Mouse (Mus musculus): Measurements from ENCODE around the gene Pex16. TPM values are rescaled to one million over a fixed set of nuclear protein-coding genes. Genes with fewer than 3 reads are reported as not detected.
"Not testable (repeated sequence)": the region's sequence is repeated elsewhere in the genome, so short reads cannot be mapped to it uniquely, and the experiment has no call there.

Pex16 gene
- polyA plus RNA-seq, 1 experiment from 2014 or later = 42.0 TPM

DNA sequence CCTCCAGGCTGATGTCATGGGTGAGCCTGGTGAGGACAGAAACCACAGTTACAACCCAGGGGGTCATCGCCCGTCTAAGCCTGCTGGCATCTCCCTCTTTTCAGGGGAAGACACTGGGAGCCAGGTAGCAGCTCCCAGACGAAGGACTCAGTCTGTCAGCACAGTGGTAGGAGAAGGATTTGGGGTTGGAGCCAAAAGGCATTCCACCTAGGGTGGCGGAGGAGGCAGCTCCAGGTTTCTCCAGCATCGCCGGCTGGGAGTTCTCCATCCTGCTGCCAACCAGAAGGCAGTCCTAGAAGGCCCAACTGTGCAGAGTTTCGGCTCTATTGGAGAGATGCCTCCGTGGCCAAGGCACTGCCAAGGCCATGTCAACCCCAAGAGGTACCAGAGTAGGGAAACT is 16.6 kb downstream of the Pex16 start:
- H3K27me3 ChIP-seq (replicated peaks; ENCODE audit: control insufficient read depth, insufficient read depth, low read length) = no peaks in the 10 kb centered on the region
- no peak for ATAC-seq
- H3K4me3 ChIP-seq (replicated peaks; ENCODE audit: low read length) = no peak overlapping the region
- 71% methylated on average over 8 of the region's 8 CpGs for WGBS
- H3K36me3 ChIP-seq (ENCODE audit: control insufficient read depth, insufficient read depth) = peaks cover 7% of the 10 kb centered on the region
- H3K9ac ChIP-seq (replicated peaks; ENCODE audit: low read depth, low read length) = no peak overlapping the region
- peaks cover 48% of the 10 kb centered on the region for H3K4me1 ChIP-seq (replicated peaks; ENCODE audit: control insufficient read depth, insufficient read depth, low read length)
- no peaks in the 10 kb centered on the region for H3K9me3 ChIP-seq (ENCODE audit: control insufficient read depth, low read length)
- H3K4me2 ChIP-seq (ENCODE audit: low read length) = peak overlapping the region; percentile 55; the same call in 1 of the 2 replicates
- 0 out of 2 replicates have a peak overlapping the region, but pooled peaks have one; percentile 20 for H3K27ac ChIP-seq (ENCODE audit: low read length)

DNA sequence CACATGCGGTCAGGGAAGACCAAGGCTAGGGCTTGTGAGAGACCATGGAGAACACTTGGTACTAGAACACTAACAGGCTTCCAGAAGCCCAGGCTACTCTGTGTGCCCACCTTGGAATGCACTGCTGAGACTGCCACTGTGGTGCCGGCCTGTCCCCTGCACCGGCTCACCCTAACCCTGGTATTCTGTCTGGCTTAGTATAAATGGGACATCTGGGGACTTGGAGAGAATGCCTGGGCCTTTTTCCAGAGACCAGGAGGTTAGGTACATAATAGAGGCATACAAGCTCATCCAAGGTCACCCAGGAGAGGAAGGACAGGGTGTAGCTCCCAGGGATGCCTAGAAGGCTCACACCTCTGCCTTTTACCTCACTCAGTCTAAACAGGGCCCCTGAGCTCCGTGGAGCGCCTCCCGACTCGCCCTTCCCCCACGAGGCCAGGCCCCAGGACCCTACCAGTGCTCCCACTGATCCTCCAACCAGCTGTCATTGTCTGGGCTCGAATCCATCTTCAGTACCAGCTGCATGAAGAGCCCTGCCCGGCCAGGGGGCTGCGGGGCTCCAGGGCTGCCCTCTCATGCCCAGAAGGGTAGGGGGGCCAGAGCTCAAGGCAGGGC is 17.3 kb downstream of the Pex16 start:
- H3K4me1 ChIP-seq (replicated peaks; ENCODE audit: control insufficient read depth, insufficient read depth, low read length) = peaks cover 48% of the 10 kb centered on the region
- H3K4me3 ChIP-seq (replicated peaks; ENCODE audit: low read length) = peak overlapping the region; percentile 33
- H3K9me3 ChIP-seq (ENCODE audit: control insufficient read depth, low read length) = no peaks in the 10 kb centered on the region
- H3K27ac ChIP-seq (ENCODE audit: low read length) = peak overlapping the region; percentile 58
- H3K4me2 ChIP-seq (ENCODE audit: low read length) = peak overlapping the region; percentile 55
- peaks cover 2% of the 10 kb centered on the region for H3K36me3 ChIP-seq (ENCODE audit: control insufficient read depth, insufficient read depth)
- H3K27me3 ChIP-seq (replicated peaks; ENCODE audit: control insufficient read depth, insufficient read depth, low read length) = no peaks in the 10 kb centered on the region
- ATAC-seq = no peak
- 15% methylated on average over 11 of the region's 11 CpGs for WGBS
- H3K9ac ChIP-seq (replicated peaks; ENCODE audit: low read depth, low read length) = peak overlapping the region; percentile 54

DNA sequence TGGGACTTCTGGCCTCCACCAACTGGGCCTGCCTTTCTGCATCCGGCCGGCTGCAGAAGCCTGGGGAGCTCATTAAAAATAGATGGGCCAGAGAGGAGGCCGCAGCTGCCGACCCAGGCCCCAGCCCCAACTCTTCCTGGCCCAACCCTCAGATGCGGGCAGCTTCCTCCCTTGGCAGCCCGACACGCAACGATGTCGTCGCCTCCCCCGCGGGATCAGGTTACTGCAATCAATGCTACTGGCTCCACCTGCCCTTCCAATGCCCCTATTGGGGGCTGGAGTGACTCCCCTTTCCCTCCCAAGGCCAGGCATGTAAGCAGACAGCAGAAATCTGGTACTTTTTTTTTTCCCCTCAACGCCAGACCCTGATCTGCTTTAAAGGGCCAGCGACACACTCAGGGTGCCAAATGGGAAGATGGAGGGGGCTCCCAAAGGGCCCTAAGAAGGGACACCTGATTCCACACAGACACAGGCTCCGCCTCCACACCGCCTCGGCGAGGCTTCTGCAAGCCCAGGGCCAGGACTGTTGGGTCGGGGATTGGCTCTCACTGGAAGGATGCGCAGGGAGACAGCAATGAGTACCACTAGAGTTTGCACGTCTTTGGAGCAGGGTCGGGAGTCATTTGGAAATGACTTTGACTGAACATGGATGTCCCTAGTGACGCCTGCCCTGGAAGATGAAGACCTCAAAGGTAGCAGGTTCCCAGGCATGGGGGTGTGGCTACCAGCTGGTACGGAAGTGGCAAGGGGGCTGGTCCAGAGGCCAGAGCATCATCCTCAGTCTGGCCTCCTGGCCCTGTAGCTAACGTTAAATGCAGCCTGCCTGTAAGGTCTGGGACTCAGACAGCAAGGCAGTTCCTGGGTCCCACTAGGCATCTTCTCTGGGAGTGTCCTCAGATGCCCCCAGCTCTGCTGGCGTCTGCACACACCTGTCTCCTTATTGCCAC is 18.1 kb downstream of the Pex16 start:
- Histone ChIP-seq H3K36me3 (ENCODE audit: control insufficient read depth, insufficient read depth) (no peaks in the 10 kb centered on the region), H3K27me3 (replicated peaks; ENCODE audit: control insufficient read depth, insufficient read depth, low read length) (no peaks in the 10 kb centered on the region), H3K9ac (replicated peaks; ENCODE audit: low read depth, low read length) (peak overlapping the region; percentile 54), H3K27ac (ENCODE audit: low read length) (peak overlapping the region; percentile 58), H3K4me1 (replicated peaks; ENCODE audit: control insufficient read depth, insufficient read depth, low read length) (peaks cover 48% of the 10 kb centered on the region), H3K4me3 (replicated peaks; ENCODE audit: low read length) (peak overlapping the region; percentile 33), H3K4me2 (ENCODE audit: low read length) (peak overlapping the region; percentile 55), H3K9me3 (ENCODE audit: control insufficient read depth, low read length) (no peaks in the 10 kb centered on the region)
- 8% methylated on average over 25 of the region's 26 CpGs for WGBS
- no peak for ATAC-seq

DNA sequence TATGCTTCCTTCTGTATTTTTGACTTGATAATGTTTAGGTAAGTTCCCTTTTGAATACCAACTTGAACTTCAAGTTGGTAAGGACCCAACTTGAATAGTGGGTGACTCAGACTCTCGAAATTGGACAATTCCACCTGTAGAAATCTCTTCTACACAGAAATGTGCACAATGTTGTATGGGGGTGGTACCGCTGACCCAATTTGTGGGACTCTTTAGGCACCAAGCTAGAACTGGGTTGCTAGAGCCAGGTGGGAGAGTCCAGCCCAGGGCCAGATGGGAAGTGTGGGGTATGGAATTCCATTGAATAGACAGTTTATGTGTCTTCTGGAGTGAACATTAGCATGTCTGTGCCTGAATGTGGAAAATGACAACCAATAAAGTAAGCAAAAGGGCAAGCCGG is 21.1 kb downstream of the Pex16 start:
- Histone ChIP-seq H3K27me3 (replicated peaks; ENCODE audit: control insufficient read depth, insufficient read depth, low read length) (no peaks in the 10 kb centered on the region), H3K27ac (ENCODE audit: low read length) (no peak overlapping the region), H3K4me1 (replicated peaks; ENCODE audit: control insufficient read depth, insufficient read depth, low read length) (peaks cover 48% of the 10 kb centered on the region), H3K36me3 (ENCODE audit: control insufficient read depth, insufficient read depth) (no peaks in the 10 kb centered on the region), H3K9me3 (ENCODE audit: control insufficient read depth, low read length) (no peaks in the 10 kb centered on the region), H3K9ac (replicated peaks; ENCODE audit: low read depth, low read length) (no peak overlapping the region), H3K4me2 (ENCODE audit: low read length) (no peak overlapping the region), H3K4me3 (replicated peaks; ENCODE audit: low read length) (no peak overlapping the region)
- WGBS = 93% methylated on average over 3 of the region's 3 CpGs
- ATAC-seq = no peak

DNA sequence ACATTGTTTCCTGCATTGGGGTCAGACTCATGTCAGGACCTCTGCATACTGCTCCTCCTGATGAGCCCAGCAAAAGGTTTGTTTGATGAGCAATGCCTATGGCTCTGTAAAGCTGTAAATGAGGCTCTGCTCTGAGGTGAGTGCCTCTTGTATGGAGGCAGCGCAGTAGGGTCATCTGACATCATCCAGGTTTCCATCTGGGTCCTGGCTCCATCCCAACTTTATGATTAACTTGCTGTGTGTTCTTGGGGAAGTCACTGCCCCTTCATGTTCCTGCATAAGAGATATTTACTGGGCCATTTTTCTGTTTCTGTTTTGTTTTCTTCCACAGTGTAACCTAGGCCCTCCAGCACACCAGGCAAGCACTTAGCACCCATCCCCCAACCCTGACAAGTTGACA is 23.0 kb downstream of the Pex16 start:
- no peaks in the 10 kb centered on the region for H3K27me3 ChIP-seq (replicated peaks; ENCODE audit: control insufficient read depth, insufficient read depth, low read length)
- WGBS = 80% methylated on average over 1 of the region's 1 CpGs
- no peak overlapping the region for H3K9ac ChIP-seq (replicated peaks; ENCODE audit: low read depth, low read length)
- no peak overlapping the region for H3K27ac ChIP-seq (ENCODE audit: low read length)
- no peaks in the 10 kb centered on the region for H3K36me3 ChIP-seq (ENCODE audit: control insufficient read depth, insufficient read depth)
- no peak overlapping the region for H3K4me3 ChIP-seq (replicated peaks; ENCODE audit: low read length)
- no peaks in the 10 kb centered on the region for H3K9me3 ChIP-seq (ENCODE audit: control insufficient read depth, low read length)
- H3K4me1 ChIP-seq (replicated peaks; ENCODE audit: control insufficient read depth, insufficient read depth, low read length) = peaks cover 40% of the 10 kb centered on the region
- H3K4me2 ChIP-seq (ENCODE audit: low read length) = no peak overlapping the region
- no peak for ATAC-seq

DNA sequence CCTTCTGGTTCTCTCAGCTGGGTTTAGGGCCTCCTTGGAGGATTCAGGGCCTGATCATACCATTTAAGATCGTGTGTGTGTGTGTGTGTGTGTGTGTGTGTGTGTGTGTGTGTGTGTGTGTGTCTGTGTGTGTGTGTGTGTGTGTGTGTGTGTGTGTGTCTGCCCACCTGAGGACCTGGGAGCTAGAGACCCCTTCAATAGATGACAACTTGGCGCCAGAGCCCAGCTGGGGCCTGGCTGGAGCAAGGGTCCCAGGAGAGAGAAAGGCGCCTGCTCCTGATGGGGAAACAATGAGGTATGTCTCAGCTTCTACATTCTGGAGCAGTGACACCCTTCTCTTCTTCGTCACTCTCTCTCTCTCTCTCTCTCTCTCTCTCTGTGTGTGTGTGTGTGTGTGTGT is 25.4 kb downstream of the Pex16 start:
- H3K4me2 ChIP-seq (ENCODE audit: low read length) = peak overlapping the region; percentile 87
- H3K4me1 ChIP-seq (replicated peaks; ENCODE audit: control insufficient read depth, insufficient read depth, low read length) = peaks cover 32% of the 10 kb centered on the region
- not testable (repeated sequence) for ATAC-seq; H3K9me3 ChIP-seq (ENCODE audit: control insufficient read depth, low read length); H3K36me3 ChIP-seq (ENCODE audit: control insufficient read depth, insufficient read depth); H3K27me3 ChIP-seq (replicated peaks; ENCODE audit: control insufficient read depth, insufficient read depth, low read length); H3K27ac ChIP-seq (ENCODE audit: low read length)
- WGBS = 40% methylated on average over 3 of the region's 4 CpGs
- H3K4me3 ChIP-seq (replicated peaks; ENCODE audit: low read length) = peak overlapping the region; percentile 85
- peak overlapping the region; percentile 96; the same call in 1 of the 2 replicates for H3K9ac ChIP-seq (replicated peaks; ENCODE audit: low read depth, low read length)

DNA sequence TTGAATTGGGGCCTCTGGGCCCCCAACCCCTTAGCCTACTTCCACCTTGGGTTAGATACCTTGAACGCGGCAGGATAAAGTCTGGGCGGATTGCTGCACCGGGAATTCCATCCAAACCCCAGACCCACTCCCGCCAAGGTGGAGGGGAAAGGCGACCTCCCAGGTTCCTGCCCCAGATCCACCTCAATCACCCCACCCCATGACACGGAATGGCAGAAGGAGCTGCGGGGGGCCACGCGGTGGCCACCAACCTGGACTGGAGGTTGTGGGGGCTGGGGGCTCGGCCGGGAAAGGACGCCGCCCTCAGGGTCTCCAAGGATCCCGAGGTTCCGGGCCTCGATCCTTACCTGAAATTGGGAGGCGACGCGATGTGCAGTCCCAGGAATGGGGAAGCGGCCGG is 26.2 kb downstream of the Pex16 start:
- H3K27ac ChIP-seq (ENCODE audit: low read length) = 0 out of 2 replicates have a peak overlapping the region, but pooled peaks have one; percentile 15
- H3K4me1 ChIP-seq (replicated peaks; ENCODE audit: control insufficient read depth, insufficient read depth, low read length) = peaks cover 32% of the 10 kb centered on the region
- peaks cover 8% of the 10 kb centered on the region for H3K36me3 ChIP-seq (ENCODE audit: control insufficient read depth, insufficient read depth)
- H3K4me2 ChIP-seq (ENCODE audit: low read length) = peak overlapping the region; percentile 87
- H3K9me3 ChIP-seq (ENCODE audit: control insufficient read depth, low read length) = no peaks in the 10 kb centered on the region
- peak overlapping the region; percentile 85 for H3K4me3 ChIP-seq (replicated peaks; ENCODE audit: low read length)
- WGBS = under 1% methylated on average over 20 of the region's 22 CpGs
- ATAC-seq = no peak; the same call in 1 of the 2 replicates
- no peaks in the 10 kb centered on the region for H3K27me3 ChIP-seq (replicated peaks; ENCODE audit: control insufficient read depth, insufficient read depth, low read length)
- peak overlapping the region; percentile 96 for H3K9ac ChIP-seq (replicated peaks; ENCODE audit: low read depth, low read length)

DNA sequence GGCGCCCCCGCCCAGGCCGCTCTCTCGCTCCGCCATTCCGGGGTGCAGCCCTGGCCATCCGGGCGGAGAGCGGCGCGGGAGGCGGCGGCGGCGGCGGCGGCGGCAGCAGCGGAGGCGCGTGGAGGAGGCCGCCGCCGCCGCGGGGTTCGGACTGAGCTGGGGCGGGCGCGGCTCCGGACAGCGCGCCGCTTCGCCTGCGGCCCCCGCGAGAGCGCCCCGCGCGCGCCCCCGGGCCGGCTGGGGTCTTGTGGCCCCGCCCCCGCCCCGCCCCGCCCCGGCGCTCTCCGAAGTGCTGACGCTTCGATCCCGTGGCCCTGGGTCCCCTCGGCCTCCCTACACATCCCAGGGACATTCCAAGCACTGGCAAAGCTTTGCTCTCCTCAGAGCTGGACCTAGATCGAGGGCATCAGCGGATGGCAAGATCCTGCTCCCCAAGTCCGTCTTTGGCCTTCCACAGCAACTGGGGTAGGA is 26.6 kb downstream of the Pex16 start, which contains the start of gene Mapk8ip1:
Gene Mapk8ip1, minus strand, starts transcription at position 173 of the 471 bp plus-strand sequence.
- no peaks in the 10 kb centered on the region for H3K9me3 ChIP-seq (ENCODE audit: control insufficient read depth, low read length)
- 0 out of 2 replicates have a peak within 1 kb of the TSS, but pooled peaks have one; percentile 15 for H3K27ac ChIP-seq (ENCODE audit: low read length)
- peaks cover 10% of the 10 kb centered on the region for H3K36me3 ChIP-seq (ENCODE audit: control insufficient read depth, insufficient read depth)
- H3K4me2 ChIP-seq (ENCODE audit: low read length) = peak within 1 kb of the TSS; percentile 87
- H3K4me3 ChIP-seq (replicated peaks; ENCODE audit: low read length) = peak within 1 kb of the TSS; percentile 85
- no peaks in the 10 kb centered on the region for H3K27me3 ChIP-seq (replicated peaks; ENCODE audit: control insufficient read depth, insufficient read depth, low read length)
- peak; percentile 65 for ATAC-seq
- under 1% methylated on average over 42 of the region's 59 CpGs for WGBS
- peaks cover 32% of the 10 kb centered on the region for H3K4me1 ChIP-seq (replicated peaks; ENCODE audit: control insufficient read depth, insufficient read depth, low read length)
- peak within 1 kb of the TSS; percentile 96 for H3K9ac ChIP-seq (replicated peaks; ENCODE audit: low read depth, low read length)
